Mouse (Mus musculus) lung, adult 2 months (tissue): Measurements from ENCODE around the gene Lhx2. TPM values are rescaled to one million over a fixed set of nuclear protein-coding genes. Genes with fewer than 3 reads are reported as not detected.

ENCODE experiments used
- DNase-seq: peaks from one replicate; pipeline ENCODE4 v3.0.0; 2022
- H3K4me1 ChIP-seq: fragments of 200-500 bp; 2 replicates; pipeline ENCODE4 v1.6.1; 2011; ENCODE audit warnings: low read length; ENCODE audit not compliant: control insufficient read depth, insufficient read depth
- H3K4me3 ChIP-seq: fragments of 200-500 bp; replicated peaks from 2 replicates; pipeline ENCODE3; 2011; ENCODE audit warnings: low read depth, mild to moderate bottlenecking, control low read depth, low read length; ENCODE audit errors: extremely low read depth
- CTCF ChIP-seq: fragments of 200-500 bp; IDR thresholded peaks from 2 replicates; pipeline ENCODE4 v1.5.1; 2011; ENCODE audit warnings: mild to moderate bottlenecking, low read length, control low read depth; ENCODE audit not compliant: insufficient read depth
- POLR2A ChIP-seq: fragments of 200-500 bp; IDR thresholded peaks from 2 replicates; pipeline ENCODE4 v1.6.1; 2011; ENCODE audit warnings: low read depth, mild to moderate bottlenecking, control low read depth, low read length, borderline replicate concordance; ENCODE audit errors: extremely low read depth
- WGBS: fragments of 180-500 bp; shearing (Covaris S2); methylation state at CpG from one replicate; pipeline ENCODE4 v1.1.7; 2018; 5-methylcytosine and 5-hydroxymethylcytosine counted together
- polyA plus RNA-seq: library from polyadenylated mRNA; depleted of rRNA; stranded (reverse); fragments of >200 nt; gene quantifications from 2 replicates; pipeline ENCODE4 v1.2.3, GENCODE M21; 2012

The Lhx2 gene
- polyA plus RNA-seq, 1 experiment, result not detected

GRCm38 (mm10) chr2:38346881-38347764 lies 8.0 kb downstream of the Lhx2 start:
- Histone ChIP-seq H3K4me3 (no peak overlapping the region), H3K4me1 (peaks cover 4% of the 10 kb centered on the region)
- TF ChIP-seq POLR2A (no peak), CTCF (no peak)
- DNase-seq, result peak; percentile 14
- WGBS, result 4% methylated on average over 15 of the region's 15 CpGs

DNA sequence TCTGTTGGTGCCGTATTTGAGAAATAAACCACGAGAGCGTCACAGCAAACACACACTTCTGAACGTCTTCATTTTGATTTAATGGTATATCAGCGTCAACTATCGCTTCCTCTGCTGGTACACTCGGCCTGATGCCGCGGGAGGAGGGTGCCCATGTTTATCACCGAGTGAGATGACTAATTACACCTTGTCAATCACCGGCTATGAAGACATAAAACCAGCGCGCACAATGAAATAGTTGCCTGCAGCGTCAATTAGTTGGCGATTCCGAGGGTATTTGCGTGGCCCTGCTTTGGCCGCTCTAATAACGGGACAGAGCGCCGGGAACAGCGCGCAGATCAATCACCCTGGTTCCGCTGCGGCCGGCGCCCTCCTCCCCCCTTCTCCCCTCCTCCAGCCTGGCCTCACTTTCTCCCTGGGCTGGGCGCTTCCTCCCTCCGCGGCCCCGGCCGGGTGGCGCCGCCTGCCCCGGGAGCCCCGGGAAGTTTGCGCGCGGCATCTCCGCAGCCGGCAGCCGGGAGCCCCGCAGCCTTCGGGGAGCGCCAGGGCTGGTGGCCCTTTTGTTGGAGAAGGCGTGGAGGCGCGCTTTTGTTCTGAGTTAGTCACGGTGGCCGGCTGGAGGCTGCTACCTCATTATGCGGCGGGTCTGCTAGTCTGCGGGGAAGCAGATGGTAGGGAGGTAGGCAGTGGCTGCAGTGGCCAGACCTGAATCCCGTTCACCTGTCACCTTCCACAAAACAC lies 8.9 kb downstream of the Lhx2 start:
- 1% methylated on average over 54 of the region's 54 CpGs for WGBS
- DNase-seq, result peak; percentile 13
- peaks cover 4% of the 10 kb centered on the region for H3K4me1 ChIP-seq
- TF ChIP-seq POLR2A, result no peak
- no peak overlapping the region for H3K4me3 ChIP-seq

DNA sequence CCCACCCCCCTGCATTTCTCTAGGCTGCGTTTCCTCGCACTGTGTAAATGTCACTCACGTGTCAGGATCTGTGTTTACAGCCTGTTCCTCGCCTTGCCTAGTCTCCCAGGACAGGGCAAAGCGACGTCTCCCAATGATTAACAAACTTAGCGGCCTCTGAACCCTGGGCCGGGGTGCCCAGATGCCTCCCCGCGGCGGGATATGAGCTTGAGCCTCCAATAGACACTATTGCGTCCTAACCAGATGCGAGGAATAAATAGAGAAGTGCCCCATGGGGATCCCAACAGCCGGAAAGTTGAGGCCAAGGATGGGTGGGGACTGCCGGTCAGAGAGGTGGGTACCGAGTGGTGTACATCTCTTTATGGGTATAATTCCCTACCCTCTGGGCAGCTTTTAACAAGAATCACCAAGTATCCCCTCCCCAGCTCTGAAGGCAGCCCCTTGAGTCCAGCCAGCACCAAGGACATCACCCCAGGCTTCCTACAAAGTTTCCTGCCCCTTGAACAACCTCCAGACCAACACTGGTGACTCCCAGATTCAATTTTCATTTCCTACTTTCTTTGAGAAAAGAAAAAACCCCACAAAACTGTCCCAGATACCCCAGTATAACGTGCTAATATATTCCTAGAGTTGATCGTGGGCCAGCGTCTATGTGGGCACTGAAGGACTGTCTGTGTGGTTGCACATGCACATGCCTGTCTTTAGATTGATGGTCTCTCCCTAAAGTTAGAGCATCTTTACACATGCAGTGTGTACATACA lies 9.8 kb downstream of the Lhx2 start:
- H3K4me1 ChIP-seq, result peaks cover 4% of the 10 kb centered on the region
- no peak for TF ChIP-seq POLR2A
- no peak for TF ChIP-seq CTCF
- 6% methylated on average over 19 of the region's 19 CpGs for WGBS
- no peak for DNase-seq
- no peak overlapping the region for H3K4me3 ChIP-seq

DNA sequence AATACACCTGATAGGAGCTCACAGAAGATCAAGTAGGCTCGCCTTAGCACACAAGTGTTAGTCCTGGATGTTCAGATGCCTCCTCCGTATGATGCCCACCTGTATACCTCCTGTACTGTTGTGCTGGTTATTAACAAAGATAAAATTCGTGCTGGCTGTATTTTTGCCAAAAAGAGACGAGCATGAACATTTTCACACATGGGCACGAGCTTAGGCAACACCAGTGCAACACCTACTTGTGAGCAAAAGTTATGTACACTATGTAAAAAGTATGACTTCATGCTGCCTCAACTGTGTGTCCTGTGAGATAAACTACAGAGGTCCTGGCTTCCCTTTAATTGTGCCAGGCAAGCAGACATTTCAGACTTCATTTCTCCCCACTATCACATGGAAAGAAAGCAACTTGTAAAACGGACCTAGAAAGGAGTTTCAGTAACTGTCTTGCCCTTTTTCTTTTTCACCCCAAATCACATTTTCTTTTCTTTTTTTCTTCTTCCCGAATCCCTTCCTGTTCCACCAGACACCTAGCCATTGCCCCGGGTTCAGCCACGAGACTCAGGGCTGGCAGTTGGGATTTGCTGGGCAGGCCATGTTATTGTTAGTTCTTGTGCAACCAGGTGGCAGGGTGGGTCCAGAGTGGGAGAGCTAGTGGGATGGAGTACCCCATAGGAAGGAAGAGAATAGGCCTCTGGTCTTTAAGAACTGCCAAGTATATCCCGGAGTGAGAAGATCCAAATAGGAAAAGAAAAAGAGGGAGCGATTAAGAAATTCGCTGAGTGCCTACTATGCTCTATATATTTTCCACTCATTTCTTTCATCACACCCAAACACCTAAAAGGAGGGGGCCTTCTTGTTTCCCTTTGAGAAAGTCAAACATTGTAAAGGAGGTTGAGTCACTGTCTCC lies 10.6 kb downstream of the Lhx2 start:
- Histone ChIP-seq H3K4me3 (no peak overlapping the region), H3K4me1 (peaks cover 4% of the 10 kb centered on the region)
- TF ChIP-seq POLR2A (no peak), CTCF (no peak)
- 11% methylated on average over 12 of the region's 12 CpGs for WGBS
- DNase-seq, result no peak

- TF ChIP-seq CTCF (no peak), POLR2A (no peak)
- Histone ChIP-seq H3K4me1 (peaks cover 4% of the 10 kb centered on the region), H3K4me3 (no peak overlapping the region)
- 2% methylated on average over 13 of the region's 13 CpGs for WGBS
- DNase-seq, result no peak
Measured at GRCm38 (mm10) chr2:38350386-38350785, 11.3 kb downstream of the Lhx2 start.

- peak; percentile 58 for DNase-seq
- TF ChIP-seq POLR2A (no peak), CTCF (no peak)
- Histone ChIP-seq H3K4me3 (peak overlapping the region; percentile 20), H3K4me1 (peaks cover 4% of the 10 kb centered on the region)
- WGBS, result under 1% methylated on average over 36 of the region's 37 CpGs
Measured at GRCm38 (mm10) chr2:38350796-38351195, 11.7 kb downstream of the Lhx2 start.

GRCm38 (mm10) chr2:38351641-38352320 lies 12.7 kb downstream of the Lhx2 start:
- no peak for TF ChIP-seq POLR2A
- no peak for TF ChIP-seq CTCF
- H3K4me3 ChIP-seq, result no peak overlapping the region
- DNase-seq, result peak; percentile 18
- peaks cover 4% of the 10 kb centered on the region for H3K4me1 ChIP-seq
- WGBS, result 2% methylated on average over 57 of the region's 57 CpGs

DNA sequence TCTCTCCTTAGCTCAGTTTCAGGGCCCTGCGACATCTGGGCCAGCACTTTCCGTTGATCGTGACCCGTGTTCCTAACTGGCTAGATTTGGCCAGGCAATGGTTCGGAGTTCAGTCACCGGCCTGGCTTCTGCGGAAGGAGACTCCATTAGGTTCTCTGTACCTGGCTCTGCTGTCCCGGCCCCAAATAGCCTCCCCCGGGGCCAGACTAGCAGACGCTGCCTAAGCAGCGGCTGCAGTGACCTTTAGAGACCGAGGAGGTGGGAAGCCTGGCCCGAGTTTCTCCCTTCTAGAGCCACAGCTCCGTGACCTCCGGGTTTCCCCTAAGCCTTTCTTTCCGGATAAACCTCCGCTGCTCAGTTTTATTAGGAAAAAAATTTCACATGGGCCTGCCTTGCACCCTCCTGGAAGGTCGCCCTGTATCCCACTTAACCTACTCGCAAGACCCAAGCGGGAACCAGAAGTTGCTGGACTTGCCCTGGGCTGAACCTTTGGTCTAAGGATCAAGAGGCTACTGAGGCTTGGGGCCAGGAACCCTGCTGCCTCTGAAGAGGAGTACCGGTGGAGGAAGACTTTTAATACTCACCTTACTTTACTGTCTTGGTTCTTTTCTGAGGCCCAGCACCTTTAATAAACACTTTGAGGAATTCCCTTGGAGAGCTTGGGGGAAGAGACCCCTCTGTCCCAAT lies 13.4 kb downstream of the Lhx2 start:
- WGBS, result 11% methylated on average over 21 of the region's 21 CpGs
- Histone ChIP-seq H3K4me3 (no peak overlapping the region), H3K4me1 (peaks cover 2% of the 10 kb centered on the region; the same call in 1 of the 2 replicates)
- DNase-seq, result no peak
- no peak for TF ChIP-seq CTCF
- no peak for TF ChIP-seq POLR2A
